Mouse (Mus musculus): ENCODE results near the gene Fancf. TPM values are rescaled to one million over a fixed set of nuclear protein-coding genes. Genes with fewer than 3 reads are reported as not detected.

Gene Fancf
- polyA plus RNA-seq (2017; shearing (Covaris generic)): 0.74 TPM

DNA sequence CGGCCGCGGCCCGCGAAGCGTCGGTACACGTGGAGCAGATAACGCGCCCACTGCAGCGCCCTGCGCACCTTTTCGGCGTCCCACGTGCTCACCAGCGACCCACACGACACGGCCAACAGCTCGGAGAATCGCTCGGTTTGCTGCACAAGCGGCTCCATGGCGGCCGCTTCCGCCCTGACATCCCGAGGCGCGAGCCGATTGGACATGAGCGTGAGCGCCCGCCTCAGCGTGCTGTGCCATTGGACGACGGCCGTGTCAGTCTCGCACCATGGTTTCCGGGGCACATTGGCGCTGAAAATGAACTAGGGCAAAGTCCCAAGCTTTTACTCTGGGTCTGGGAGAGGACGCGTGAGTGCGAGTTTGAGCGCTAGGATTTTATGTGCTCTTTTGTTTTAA lies at the start of gene Fancf:
Fancf (minus strand) TSS at position 171 of the 396 bp plus-strand sequence.

DNA sequence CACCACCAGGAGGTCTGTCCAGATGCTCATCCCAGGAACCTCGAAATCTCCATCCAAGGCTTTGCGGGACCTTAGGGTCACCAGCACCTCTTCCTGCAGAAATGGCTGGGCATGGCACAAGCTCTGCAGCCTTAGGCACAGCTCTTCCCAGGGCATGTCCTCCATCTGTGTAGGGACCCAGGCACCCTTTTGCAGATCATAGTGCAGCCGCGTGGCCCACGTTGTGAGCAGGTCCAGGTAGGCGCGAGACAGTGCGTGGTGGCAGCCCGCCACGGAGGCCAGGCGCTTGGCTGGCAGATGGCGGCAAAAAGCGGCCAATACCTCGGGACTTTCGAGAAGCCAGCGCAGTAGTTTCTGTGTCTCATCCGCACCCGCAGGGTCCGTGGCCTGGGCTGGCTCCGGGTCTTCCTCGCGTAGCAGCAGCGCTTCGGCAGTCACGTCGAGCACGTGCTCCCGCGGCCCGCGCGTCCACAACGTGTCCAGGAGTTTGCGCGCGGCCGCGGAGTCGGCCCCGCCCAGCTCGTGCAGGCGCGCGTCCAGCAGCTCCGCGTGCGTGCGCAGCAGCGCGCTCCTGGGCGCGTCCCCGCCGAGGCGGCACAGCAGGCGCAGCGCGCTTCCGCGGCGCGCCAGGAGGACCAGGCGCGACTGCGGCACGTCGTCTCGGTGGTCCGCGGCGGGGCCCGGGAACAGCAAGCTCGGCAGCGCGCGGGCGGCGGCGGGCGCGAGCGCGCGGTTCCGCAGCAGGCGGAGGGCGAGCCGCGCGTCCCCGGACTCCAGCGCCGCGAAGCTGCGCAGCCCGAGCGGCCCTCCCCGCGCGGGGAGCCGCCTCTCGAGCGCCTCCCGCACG lies 594 bp downstream of the Fancf start, which contains the start of gene Gas2:
Gas2 (plus strand) TSS at position 766 of the 847 bp plus-strand sequence.

Other genes starting within 250 kb of the Fancf start
- gene Slc17a6, start 240.3 kb downstream of the Fancf start, polyA plus RNA-seq (2017; shearing (Covaris generic)): not detected
- 0.97 TPM for gene Gas2, start 252 bp downstream of the Fancf start, polyA plus RNA-seq (2017; shearing (Covaris generic))
- 1.5 TPM for gene Svip, start 143.8 kb upstream of the Fancf start, polyA plus RNA-seq (2017; shearing (Covaris generic))
- gene 1700015G11Rik, start 153.5 kb upstream of the Fancf start, polyA plus RNA-seq (2017; shearing (Covaris generic)): not detected